Mouse (Mus musculus) hindbrain, embryonic 13.5 days (tissue): Measurements from ENCODE around the gene Sparc. TPM values are rescaled to one million over a fixed set of nuclear protein-coding genes. Genes with fewer than 3 reads are reported as not detected.

Experiments
- ATAC-seq: fragments of 200-750 bp; cut with Nextera tagmentation; 2 replicates; pipeline ENCODE4 v1.8.0; 2017; ENCODE audit warnings: moderate TSS enrichment; ENCODE audit not compliant: low FRiP score
- H3K27ac ChIP-seq: fragments of 300-500 bp; sonication (generic); 2 replicates; pipeline ENCODE4 v1.5.1; 2015; ENCODE audit warnings: inconsistent platforms, mild to moderate bottlenecking, moderate library complexity
- H3K27me3 ChIP-seq: fragments of 300-500 bp; sonication (generic); 2 replicates; pipeline ENCODE4 v1.6.1; 2015; ENCODE audit warnings: mild to moderate bottlenecking, inconsistent platforms
- H3K36me3 ChIP-seq: fragments of 300-500 bp; sonication (generic); 2 replicates; pipeline ENCODE4 v1.6.1; 2015; ENCODE audit warnings: mild to moderate bottlenecking, inconsistent platforms
- H3K4me1 ChIP-seq: fragments of 300-500 bp; sonication (generic); replicated peaks from 2 replicates; pipeline ENCODE4 v1.6.1; 2015; ENCODE audit warnings: inconsistent platforms
- H3K4me2 ChIP-seq: fragments of 300-500 bp; sonication (generic); 2 replicates; pipeline ENCODE4 v1.6.1; 2015; ENCODE audit warnings: inconsistent platforms, mild to moderate bottlenecking, moderate library complexity
- H3K4me3 ChIP-seq: fragments of 300-500 bp; sonication (generic); 2 replicates; pipeline ENCODE4 v1.5.1; 2015; ENCODE audit warnings: mild to moderate bottlenecking, inconsistent platforms
- H3K9ac ChIP-seq: fragments of 300-500 bp; sonication (generic); 2 replicates; pipeline ENCODE4 v1.6.1; 2015; ENCODE audit warnings: mild to moderate bottlenecking, inconsistent platforms
- H3K9me3 ChIP-seq: fragments of 300-500 bp; sonication (generic); 2 replicates; pipeline ENCODE4 v1.6.1; 2016; ENCODE audit warnings: inconsistent platforms
- WGBS: fragments of 180-500 bp; shearing (Covaris S2); methylation state at CpG from one replicate; pipeline ENCODE4 v1.1.7; 2015; 5-methylcytosine and 5-hydroxymethylcytosine counted together
- polyA plus RNA-seq: library from polyadenylated mRNA; unstranded; fragments of >200 nt; fragmentation: Nextera tagmentation; extraction: Ambion mirVana; gene quantifications from 2 replicates; pipeline ENCODE4 v1.2.1, GENCODE M21; 2015

The Sparc gene
- polyA plus RNA-seq, 1 experiment from 2014 or later = 581 TPM

- Histone ChIP-seq H3K4me1 (peaks cover 8% of the 10 kb centered on the region), H3K9me3 (no peaks in the 10 kb centered on the region), H3K4me3 (no peak overlapping the region), H3K9ac (no peak overlapping the region), H3K4me2 (no peak overlapping the region), H3K36me3 (no peaks in the 10 kb centered on the region), H3K27me3 (0 out of 2 replicates have a peak, but pooled peaks cover 3% of the 10 kb centered on the region), H3K27ac (no peak overlapping the region)
- no peak for ATAC-seq
- WGBS = 45% methylated on average over 6 of the region's 6 CpGs
Measured at GRCm38 (mm10) chr11:55372001-55372400, 51.0 kb downstream of the Sparc start.

DNA sequence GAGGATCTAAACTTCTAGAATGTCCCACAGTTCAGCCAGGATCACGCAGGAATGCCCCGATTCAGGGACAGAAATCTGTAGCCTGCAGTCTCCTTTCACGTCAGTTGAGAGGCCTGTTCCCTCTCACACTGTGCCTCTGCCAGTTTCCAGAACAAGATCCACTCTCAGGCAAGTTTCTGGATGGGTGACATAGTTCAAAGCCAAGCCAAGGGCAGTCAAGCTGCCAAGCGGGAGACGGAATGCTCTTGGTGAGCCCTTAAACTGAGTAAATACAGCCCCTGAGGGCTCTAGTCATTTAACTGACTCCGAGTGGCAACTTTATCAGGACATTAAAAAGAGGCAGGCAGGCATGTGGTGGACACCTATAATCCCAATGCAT lies 53.9 kb downstream of the Sparc start:
- H3K27me3 ChIP-seq = 0 out of 2 replicates have a peak, but pooled peaks cover 3% of the 10 kb centered on the region
- no peak overlapping the region for H3K4me3 ChIP-seq
- 74% methylated on average over 6 of the region's 6 CpGs for WGBS
- peaks cover 8% of the 10 kb centered on the region for H3K4me1 ChIP-seq
- no peaks in the 10 kb centered on the region for H3K9me3 ChIP-seq
- no peak for ATAC-seq
- no peak overlapping the region for H3K27ac ChIP-seq
- no peaks in the 10 kb centered on the region for H3K36me3 ChIP-seq
- no peak overlapping the region for H3K9ac ChIP-seq
- no peak overlapping the region for H3K4me2 ChIP-seq

- Histone ChIP-seq H3K9me3 (no peaks in the 10 kb centered on the region), H3K27me3 (0 out of 2 replicates have a peak, but pooled peaks cover 3% of the 10 kb centered on the region), H3K27ac (no peak overlapping the region), H3K4me3 (no peak overlapping the region), H3K9ac (no peak overlapping the region), H3K4me1 (peaks cover 8% of the 10 kb centered on the region), H3K4me2 (no peak overlapping the region), H3K36me3 (no peaks in the 10 kb centered on the region)
- WGBS = 71% methylated on average over 4 of the region's 4 CpGs
- ATAC-seq = no peak
Measured at GRCm38 (mm10) chr11:55368388-55369092, 54.4 kb downstream of the Sparc start.

- no peak overlapping the region for H3K4me3 ChIP-seq
- no peaks in the 10 kb centered on the region for H3K36me3 ChIP-seq
- H3K9ac ChIP-seq = no peak overlapping the region
- no peak for ATAC-seq
- no peak overlapping the region for H3K4me2 ChIP-seq
- peaks cover 8% of the 10 kb centered on the region for H3K4me1 ChIP-seq
- 0 out of 2 replicates have a peak, but pooled peaks cover 3% of the 10 kb centered on the region for H3K27me3 ChIP-seq
- WGBS = 82% methylated on average over 10 of the region's 10 CpGs
- H3K9me3 ChIP-seq = no peaks in the 10 kb centered on the region
- H3K27ac ChIP-seq = no peak overlapping the region
Measured at GRCm38 (mm10) chr11:55367783-55368182, 55.2 kb downstream of the Sparc start.

GRCm38 (mm10) chr11:55365840-55366239 lies 57.1 kb downstream of the Sparc start:
- WGBS = 79% methylated on average over 5 of the region's 5 CpGs
- Histone ChIP-seq H3K36me3 (no peaks in the 10 kb centered on the region), H3K9ac (no peak overlapping the region), H3K4me1 (no peaks in the 10 kb centered on the region), H3K4me2 (no peak overlapping the region), H3K27ac (no peak overlapping the region), H3K27me3 (no peaks in the 10 kb centered on the region), H3K9me3 (no peaks in the 10 kb centered on the region), H3K4me3 (no peak overlapping the region)
- ATAC-seq = no peak

DNA sequence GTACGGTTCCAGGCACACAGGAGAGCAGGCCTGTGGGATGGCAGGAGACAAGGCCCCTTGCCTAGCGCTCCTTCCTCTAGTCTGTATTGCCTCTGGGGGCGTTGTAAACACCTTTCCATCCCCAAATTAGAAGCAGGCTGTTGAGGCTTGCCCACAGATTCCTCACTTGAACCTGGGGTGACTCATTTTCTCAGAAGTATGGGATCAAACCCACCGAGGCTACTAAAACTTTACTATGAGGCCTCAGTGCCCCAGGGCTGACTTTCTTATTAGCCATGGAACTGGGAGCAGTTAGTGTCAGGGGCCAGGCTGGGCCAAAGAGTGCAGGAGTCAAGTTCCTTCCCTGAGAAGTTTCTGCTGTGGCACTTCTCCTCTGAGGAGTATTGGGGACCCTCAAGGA lies 57.7 kb downstream of the Sparc start:
- no peak for ATAC-seq
- Histone ChIP-seq H3K4me1 (no peaks in the 10 kb centered on the region), H3K9me3 (no peaks in the 10 kb centered on the region), H3K4me3 (no peak overlapping the region), H3K4me2 (no peak overlapping the region), H3K36me3 (no peaks in the 10 kb centered on the region), H3K27ac (no peak overlapping the region), H3K27me3 (no peaks in the 10 kb centered on the region), H3K9ac (no peak overlapping the region)
- WGBS = 56% methylated on average over 4 of the region's 4 CpGs

DNA sequence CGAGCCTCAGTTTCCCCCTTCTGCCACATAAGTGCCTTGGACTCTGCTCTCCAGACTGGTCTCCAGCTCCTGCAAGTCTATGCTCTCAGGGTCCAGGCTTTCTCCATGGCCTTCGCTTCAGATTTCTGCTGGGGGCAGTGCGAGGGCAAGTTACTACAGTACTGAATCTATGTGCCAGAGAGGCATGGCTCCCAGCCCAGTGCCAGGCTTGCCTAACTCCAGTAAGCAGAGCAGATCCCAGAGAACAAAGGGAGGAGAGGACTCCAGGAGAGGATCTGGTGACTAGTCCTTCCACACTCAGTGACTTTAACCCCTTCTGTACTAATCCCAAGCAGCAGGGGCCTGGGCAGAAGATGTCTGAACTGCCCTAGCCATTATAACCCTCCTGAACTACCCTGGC lies 58.3 kb downstream of the Sparc start:
- no peak for ATAC-seq
- no peaks in the 10 kb centered on the region for H3K4me1 ChIP-seq
- no peak overlapping the region for H3K9ac ChIP-seq
- 89% methylated on average over 3 of the region's 3 CpGs for WGBS
- no peak overlapping the region for H3K27ac ChIP-seq
- H3K27me3 ChIP-seq = no peaks in the 10 kb centered on the region
- H3K36me3 ChIP-seq = no peaks in the 10 kb centered on the region
- no peak overlapping the region for H3K4me2 ChIP-seq
- no peak overlapping the region for H3K4me3 ChIP-seq
- H3K9me3 ChIP-seq = no peaks in the 10 kb centered on the region

DNA sequence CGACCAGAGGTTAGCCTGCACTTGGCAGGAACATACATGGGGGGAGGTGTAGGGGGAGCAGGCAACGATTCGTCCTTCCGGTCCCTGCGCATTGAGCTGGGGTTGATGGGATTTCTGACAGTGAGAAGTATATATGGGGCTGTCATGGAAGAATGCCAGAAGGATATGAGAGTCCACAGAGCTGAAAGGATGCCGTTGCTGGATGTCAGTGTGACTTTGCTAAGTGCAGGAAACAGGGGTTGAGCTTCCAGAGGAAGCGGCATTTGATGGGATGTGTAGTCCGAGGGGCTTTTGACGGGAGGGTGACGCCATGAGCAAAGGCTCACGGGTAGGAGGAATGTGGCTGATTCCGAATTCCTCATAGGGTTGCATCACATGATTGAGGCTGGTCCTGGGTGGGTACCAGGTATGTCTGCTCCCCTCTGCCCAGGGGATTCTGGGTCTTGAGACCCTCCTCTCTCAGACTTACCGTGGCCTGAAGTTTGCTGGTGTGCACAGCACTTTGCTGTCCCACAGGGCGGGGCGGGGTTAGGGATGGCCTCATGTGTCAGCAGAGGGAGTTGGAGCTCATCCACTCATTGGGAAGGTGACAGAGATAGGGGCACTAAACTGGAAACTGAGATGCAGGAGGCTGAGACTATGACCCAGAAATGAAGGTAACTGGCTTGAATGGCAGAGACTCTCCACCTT lies 64.7 kb downstream of the Sparc start:
- H3K9ac ChIP-seq = no peak overlapping the region
- WGBS = 84% methylated on average over 15 of the region's 15 CpGs
- H3K4me2 ChIP-seq = no peak overlapping the region
- H3K27ac ChIP-seq = no peak overlapping the region
- ATAC-seq = no peak
- no peaks in the 10 kb centered on the region for H3K9me3 ChIP-seq
- no peaks in the 10 kb centered on the region for H3K36me3 ChIP-seq
- H3K4me1 ChIP-seq = no peaks in the 10 kb centered on the region
- H3K27me3 ChIP-seq = no peaks in the 10 kb centered on the region
- H3K4me3 ChIP-seq = no peak overlapping the region

GRCm38 (mm10) chr11:55356846-55357245 lies 66.1 kb downstream of the Sparc start:
- no peak overlapping the region for H3K4me2 ChIP-seq
- no peak overlapping the region for H3K4me3 ChIP-seq
- no peaks in the 10 kb centered on the region for H3K27me3 ChIP-seq
- H3K9ac ChIP-seq = no peak overlapping the region
- H3K9me3 ChIP-seq = no peaks in the 10 kb centered on the region
- ATAC-seq = no peak
- WGBS = 97% methylated on average over 2 of the region's 2 CpGs
- H3K4me1 ChIP-seq = no peaks in the 10 kb centered on the region
- no peak overlapping the region for H3K27ac ChIP-seq
- H3K36me3 ChIP-seq = no peaks in the 10 kb centered on the region

Other genes with a start within 250 kb of the Sparc start
- 1.1 and 1.5 TPM in 2 replicates for gene Slc36a2, start 238.1 kb downstream of the Sparc start, polyA plus RNA-seq
- 3.2 and 3.5 TPM in 2 replicates for gene Slc36a1, start 218.8 kb downstream of the Sparc start, polyA plus RNA-seq
- 0.05 and 0.13 TPM in 2 replicates for gene Fat2, start 86.6 kb downstream of the Sparc start, polyA plus RNA-seq
- 302 and 316 TPM in 2 replicates for gene Atox1, start 38.1 kb upstream of the Sparc start, polyA plus RNA-seq
- gene G3bp1, start 46.5 kb upstream of the Sparc start, polyA plus RNA-seq = 126 and 127 TPM in 2 replicates
- 2.1 and 2.7 TPM in 2 replicates for gene Glra1, start 185.0 kb upstream of the Sparc start, polyA plus RNA-seq